Mouse (Mus musculus) kidney, embryonic 14.5 days (tissue): Measurements from ENCODE around the gene Nav3. TPM values are rescaled to one million over a fixed set of nuclear protein-coding genes. Genes with fewer than 3 reads are reported as not detected.

ENCODE experiments used
- ATAC-seq: fragments of 200-750 bp; cut with Nextera tagmentation; 2 replicates; pipeline ENCODE4 v1.8.0; 2017; ENCODE audit warnings: moderate number of reproducible peaks, mild to moderate bottlenecking, moderate TSS enrichment, moderate library complexity; ENCODE audit not compliant: low FRiP score, low TSS enrichment
- H3K27ac ChIP-seq: fragments of 300-500 bp; sonication (generic); 2 replicates; pipeline ENCODE4 v1.5.1; 2014; ENCODE audit warnings: low read depth, mild to moderate bottlenecking, low read length, moderate library complexity, mixed read lengths
- H3K27me3 ChIP-seq: fragments of 300-500 bp; sonication (generic); 2 replicates; pipeline ENCODE4 v1.6.1; 2014; ENCODE audit warnings: mild to moderate bottlenecking, low read length; ENCODE audit not compliant: control insufficient read depth, insufficient read depth
- H3K36me3 ChIP-seq: fragments of 300-500 bp; sonication (generic); 2 replicates; pipeline ENCODE4 v1.6.1; 2014; ENCODE audit warnings: low read length, mixed read lengths; ENCODE audit not compliant: control insufficient read depth, insufficient read depth
- H3K4me1 ChIP-seq: fragments of 300-500 bp; sonication (generic); 2 replicates; pipeline ENCODE4 v1.6.1; 2014; ENCODE audit warnings: low read length, mixed read lengths; ENCODE audit not compliant: control insufficient read depth, insufficient read depth
- H3K4me2 ChIP-seq: fragments of 300-500 bp; sonication (generic); replicated peaks from 2 replicates; pipeline ENCODE4 v1.6.1; 2014; ENCODE audit warnings: low read depth, mild to moderate bottlenecking, low read length
- H3K4me3 ChIP-seq: fragments of 300-500 bp; sonication (generic); 2 replicates; pipeline ENCODE4 v1.5.1; 2014; ENCODE audit warnings: mild to moderate bottlenecking, low read length
- H3K9ac ChIP-seq: fragments of 300-500 bp; sonication (generic); 2 replicates; pipeline ENCODE4 v1.6.1; 2014; ENCODE audit warnings: low read depth, mild to moderate bottlenecking, low read length, moderate library complexity
- H3K9me3 ChIP-seq: fragments of 300-500 bp; sonication (generic); 2 replicates; pipeline ENCODE4 v1.6.1; 2016; ENCODE audit warnings: low read length; ENCODE audit not compliant: control insufficient read depth
- WGBS: fragments of 180-500 bp; shearing (Covaris S2); extraction: QIAGEN DNeasy Blood & Tissue Kit; methylation state at CpG from one replicate; pipeline ENCODE4 v1.1.7; 2014; 5-methylcytosine and 5-hydroxymethylcytosine counted together
- polyA plus RNA-seq: library from polyadenylated mRNA; unstranded; fragments of >200 nt; fragmentation: Nextera tagmentation; extraction: Ambion mirVana; gene quantifications from 2 replicates; pipeline ENCODE4 v1.2.1, GENCODE M21; 2014

Gene Nav3
- polyA plus RNA-seq, 1 experiment from 2014 or later: 5.0 TPM

GRCm38 (mm10) chr10:109718808-109719207 is 737.2 kb downstream of the Nav3 start:
- H3K27me3 ChIP-seq: no peaks in the 10 kb centered on the region
- no peaks in the 10 kb centered on the region for H3K4me1 ChIP-seq
- no peak overlapping the region for H3K4me3 ChIP-seq
- no peak overlapping the region for H3K27ac ChIP-seq
- H3K9me3 ChIP-seq: no peaks in the 10 kb centered on the region
- no peak overlapping the region for H3K4me2 ChIP-seq
- H3K36me3 ChIP-seq: no peaks in the 10 kb centered on the region
- ATAC-seq: no peak
- WGBS: 86% methylated on average over 2 of the region's 2 CpGs
- H3K9ac ChIP-seq: no peak overlapping the region

GRCm38 (mm10) chr10:109718390-109718789 is 737.6 kb downstream of the Nav3 start:
- no peaks in the 10 kb centered on the region for H3K9me3 ChIP-seq
- H3K4me2 ChIP-seq: no peak overlapping the region
- WGBS: 92% methylated on average over 5 of the region's 5 CpGs
- no peaks in the 10 kb centered on the region for H3K36me3 ChIP-seq
- H3K9ac ChIP-seq: no peak overlapping the region
- no peak overlapping the region for H3K27ac ChIP-seq
- H3K4me3 ChIP-seq: no peak overlapping the region
- no peaks in the 10 kb centered on the region for H3K27me3 ChIP-seq
- no peaks in the 10 kb centered on the region for H3K4me1 ChIP-seq
- ATAC-seq: no peak

GRCm38 (mm10) chr10:109713001-109713400 is 743.0 kb downstream of the Nav3 start:
- Histone ChIP-seq H3K27ac (no peak overlapping the region), H3K9me3 (no peaks in the 10 kb centered on the region), H3K4me2 (no peak overlapping the region), H3K9ac (no peak overlapping the region), H3K4me3 (no peak overlapping the region), H3K4me1 (no peaks in the 10 kb centered on the region), H3K27me3 (no peaks in the 10 kb centered on the region), H3K36me3 (no peaks in the 10 kb centered on the region)
- no peak for ATAC-seq
- 41% methylated on average over 5 of the region's 5 CpGs for WGBS

- ATAC-seq: no peak
- no peaks in the 10 kb centered on the region for H3K4me1 ChIP-seq
- H3K36me3 ChIP-seq: no peaks in the 10 kb centered on the region
- H3K4me2 ChIP-seq: no peak overlapping the region
- no peaks in the 10 kb centered on the region for H3K27me3 ChIP-seq
- 62% methylated on average over 3 of the region's 3 CpGs for WGBS
- no peak overlapping the region for H3K4me3 ChIP-seq
- no peaks in the 10 kb centered on the region for H3K9me3 ChIP-seq
- H3K27ac ChIP-seq: no peak overlapping the region
- H3K9ac ChIP-seq: no peak overlapping the region
Observed at GRCm38 (mm10) chr10:109699771-109700335, 756.2 kb downstream of the Nav3 start.

GRCm38 (mm10) chr10:109690564-109690963 is 765.4 kb downstream of the Nav3 start:
- H3K9ac ChIP-seq: no peak overlapping the region
- ATAC-seq: no peak
- no peaks in the 10 kb centered on the region for H3K4me1 ChIP-seq
- no peaks in the 10 kb centered on the region for H3K27me3 ChIP-seq
- no peak overlapping the region for H3K4me2 ChIP-seq
- no peak overlapping the region for H3K4me3 ChIP-seq
- H3K36me3 ChIP-seq: no peaks in the 10 kb centered on the region
- H3K27ac ChIP-seq: no peak overlapping the region
- whole genome bisulfite sequencing: 73% methylated on average over 3 of the region's 3 CpGs
- no peaks in the 10 kb centered on the region for H3K9me3 ChIP-seq

- Histone ChIP-seq H3K4me1 (no peaks in the 10 kb centered on the region), H3K9ac (no peak overlapping the region), H3K36me3 (no peaks in the 10 kb centered on the region), H3K9me3 (no peaks in the 10 kb centered on the region), H3K4me2 (peak overlapping the region; percentile 25), H3K27me3 (no peaks in the 10 kb centered on the region), H3K27ac (no peak overlapping the region), H3K4me3 (no peak overlapping the region)
- peak; percentile 90; the same call in 1 of the 2 replicates for ATAC-seq
- WGBS: 47% methylated on average over 27 of the region's 27 CpGs
Observed at GRCm38 (mm10) chr10:109684109-109685056, 771.6 kb downstream of the Nav3 start.

- Histone ChIP-seq H3K27ac (no peak overlapping the region), H3K36me3 (no peaks in the 10 kb centered on the region), H3K4me1 (no peaks in the 10 kb centered on the region), H3K9me3 (no peaks in the 10 kb centered on the region), H3K27me3 (no peaks in the 10 kb centered on the region), H3K9ac (no peak overlapping the region), H3K4me2 (no peak overlapping the region), H3K4me3 (no peak overlapping the region)
- 73% methylated on average over 2 of the region's 2 CpGs for WGBS
- no peak for ATAC-seq
Observed at GRCm38 (mm10) chr10:109672896-109673295, 783.1 kb downstream of the Nav3 start.

- no peak overlapping the region for H3K4me3 ChIP-seq
- no peaks in the 10 kb centered on the region for H3K27me3 ChIP-seq
- H3K9me3 ChIP-seq: no peaks in the 10 kb centered on the region
- no peak overlapping the region for H3K9ac ChIP-seq
- 79% methylated on average over 4 of the region's 4 CpGs for WGBS
- no peaks in the 10 kb centered on the region for H3K4me1 ChIP-seq
- H3K27ac ChIP-seq: no peak overlapping the region
- H3K36me3 ChIP-seq: no peaks in the 10 kb centered on the region
- H3K4me2 ChIP-seq: no peak overlapping the region
- no peak for ATAC-seq
Observed at GRCm38 (mm10) chr10:109667453-109667852, 788.6 kb downstream of the Nav3 start.

GRCm38 (mm10) chr10:109664629-109665317 is 791.2 kb downstream of the Nav3 start:
- no peak overlapping the region for H3K27ac ChIP-seq
- no peak overlapping the region for H3K9ac ChIP-seq
- no peaks in the 10 kb centered on the region for H3K4me1 ChIP-seq
- peak; percentile 81 for ATAC-seq
- H3K4me3 ChIP-seq: no peak overlapping the region
- H3K27me3 ChIP-seq: no peaks in the 10 kb centered on the region
- WGBS: 38% methylated on average over 14 of the region's 14 CpGs
- H3K9me3 ChIP-seq: no peaks in the 10 kb centered on the region
- H3K4me2 ChIP-seq: no peak overlapping the region
- H3K36me3 ChIP-seq: no peaks in the 10 kb centered on the region
